Mouse (Mus musculus) cerebellum, postnatal 10 days (tissue): ENCODE measurements around the gene Spem2.
A peak's percentile ranks its signal among the peaks of the same experiment; 100 is the strongest.
"Not testable (repeated sequence)": the region's sequence is repeated elsewhere in the genome, so short reads cannot be mapped to it uniquely, and the experiment has no call there.

Experiments used
- DNase-seq, 2 experiments: peaks; one replicate each; pipeline ENCODE4 v3.0.0; 2021; ENCODE audit warnings: mixed read lengths in 2 of 2

Spem2 gene

DNA sequence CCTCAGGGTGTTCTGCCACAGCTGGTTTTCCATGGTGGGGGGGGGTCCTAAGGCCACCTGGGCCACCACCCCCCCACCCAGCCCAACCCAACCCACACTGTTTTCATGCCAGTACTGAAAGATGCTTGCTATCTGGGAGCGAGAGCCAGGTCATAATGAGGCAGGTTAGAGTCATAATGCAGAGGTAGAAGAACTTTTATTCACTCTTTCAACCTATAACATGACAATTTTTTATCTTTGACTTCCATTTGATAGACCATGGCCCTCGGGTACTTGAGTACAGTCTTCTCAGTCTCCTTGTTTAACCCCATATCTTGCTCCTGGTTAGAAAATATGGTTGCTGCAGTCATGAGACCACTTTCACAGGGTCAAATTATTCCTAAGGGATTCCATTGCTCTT, at the start of gene Spem2:
Gene Spem2 (minus strand): TSS at position 101 of the 400 bp plus-strand sequence.
- no peak for DNase-seq

GRCm38 (mm10) chr11:69867335-69867734, 49.1 kb upstream of the Spem2 start:
- no peak for DNase-seq

DNA sequence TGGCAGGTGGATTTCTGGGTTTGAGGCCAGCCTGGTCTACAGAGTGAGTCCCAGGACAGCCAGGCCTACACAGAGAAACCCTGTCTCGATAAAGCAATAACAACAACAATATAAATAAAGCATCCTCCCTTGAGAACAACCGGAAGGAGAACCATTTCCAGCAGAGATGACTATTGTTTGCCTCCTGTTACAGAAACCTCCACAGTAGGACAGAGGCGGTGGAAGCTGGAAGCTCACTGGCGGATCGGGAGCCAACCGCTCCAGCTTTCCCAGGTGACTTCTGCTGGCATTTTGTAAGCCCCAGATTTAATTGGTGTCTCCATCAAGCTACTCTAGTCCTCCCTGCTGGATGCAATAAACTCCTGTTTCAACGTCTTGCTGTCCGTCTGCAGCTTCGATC, 47.3 kb upstream of the Spem2 start:
- DNase-seq, result no peak

- no peak for DNase-seq
These were observed 46.0 kb upstream of the Spem2 start for GRCm38 (mm10) chr11:69864138-69864860.

DNA sequence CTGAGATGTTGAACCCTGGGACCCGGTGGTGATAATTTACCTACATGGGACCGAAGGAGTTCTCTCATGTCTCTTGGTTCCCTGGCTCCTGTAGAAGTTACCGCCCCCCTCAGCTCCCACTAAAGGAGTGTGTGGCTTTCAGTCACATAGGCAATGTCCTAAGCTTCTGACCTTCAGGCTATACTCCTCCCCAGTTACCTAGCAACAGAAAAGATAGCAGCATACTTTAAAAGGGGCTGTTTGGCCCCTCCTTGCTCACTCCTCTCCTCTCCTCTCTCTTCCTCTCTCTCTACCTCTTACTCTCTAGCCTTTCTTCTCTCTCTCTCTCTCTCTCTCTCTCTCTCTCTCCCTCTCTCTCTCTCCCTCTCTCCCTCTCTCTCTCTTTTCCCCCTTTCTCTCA, 45.5 kb upstream of the Spem2 start:
- not testable (repeated sequence) for DNase-seq

GRCm38 (mm10) chr11:69858113-69858998, 40.1 kb upstream of the Spem2 start, which contains the start of gene Tnk1:
TSS of gene Tnk1 (minus strand) at chr11:69858730.
- DNase-seq, result no peak

DNA sequence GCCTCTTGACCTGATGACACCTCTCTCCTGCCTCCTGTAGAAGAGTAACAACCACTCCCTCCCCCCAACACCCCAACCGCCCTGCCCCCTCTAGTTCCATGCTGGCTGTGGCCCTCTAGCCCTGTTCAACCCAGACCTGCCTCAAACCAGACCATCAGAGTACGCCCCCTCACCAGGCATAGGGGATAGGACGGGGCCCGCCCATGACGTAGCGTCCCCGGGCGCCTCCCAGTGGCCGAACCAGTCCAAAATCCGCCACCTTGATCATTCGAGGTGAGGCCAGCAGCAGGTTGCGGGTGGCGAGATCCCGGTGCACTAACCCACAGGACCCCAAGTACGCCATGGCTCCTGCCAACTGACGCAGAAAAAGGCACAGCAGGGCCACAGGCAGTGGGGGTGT, 37.1 kb upstream of the Spem2 start:
- DNase-seq, result peak; percentile 77 to 78

- no peak for DNase-seq
These were observed 36.4 kb upstream of the Spem2 start for GRCm38 (mm10) chr11:69854680-69855079.

DNA sequence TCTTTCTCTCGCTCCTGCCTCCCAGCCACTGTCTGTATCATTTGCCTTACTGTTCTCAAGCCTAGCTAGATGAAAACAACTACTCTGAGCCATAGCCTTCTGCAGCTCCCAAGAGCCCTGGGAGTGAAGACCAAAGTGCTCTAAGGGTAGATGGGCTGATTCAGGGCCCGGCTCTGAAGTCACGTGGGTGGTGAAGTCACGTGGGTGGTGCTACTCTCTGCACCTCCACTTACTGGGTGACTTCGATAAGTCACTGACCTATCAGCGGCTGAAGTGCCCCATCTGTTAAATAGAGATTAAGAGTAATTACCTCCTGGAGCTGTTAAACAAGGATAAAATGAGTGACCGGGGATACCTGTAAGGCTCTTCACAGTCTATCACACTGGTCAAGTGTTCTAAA, 35.7 kb upstream of the Spem2 start:
- DNase-seq, result no peak

- DNase-seq, result no peak
These were observed 32.5 kb upstream of the Spem2 start for GRCm38 (mm10) chr11:69850754-69851153.

GRCm38 (mm10) chr11:69849884-69850283, 31.6 kb upstream of the Spem2 start:
- no peak for DNase-seq

- DNase-seq, result no peak
These were observed 30.9 kb upstream of the Spem2 start for GRCm38 (mm10) chr11:69849128-69849527.

- DNase-seq, result peak; percentile 87 to 88
These were observed 29.8 kb upstream of the Spem2 start for GRCm38 (mm10) chr11:69848021-69848420.

DNA sequence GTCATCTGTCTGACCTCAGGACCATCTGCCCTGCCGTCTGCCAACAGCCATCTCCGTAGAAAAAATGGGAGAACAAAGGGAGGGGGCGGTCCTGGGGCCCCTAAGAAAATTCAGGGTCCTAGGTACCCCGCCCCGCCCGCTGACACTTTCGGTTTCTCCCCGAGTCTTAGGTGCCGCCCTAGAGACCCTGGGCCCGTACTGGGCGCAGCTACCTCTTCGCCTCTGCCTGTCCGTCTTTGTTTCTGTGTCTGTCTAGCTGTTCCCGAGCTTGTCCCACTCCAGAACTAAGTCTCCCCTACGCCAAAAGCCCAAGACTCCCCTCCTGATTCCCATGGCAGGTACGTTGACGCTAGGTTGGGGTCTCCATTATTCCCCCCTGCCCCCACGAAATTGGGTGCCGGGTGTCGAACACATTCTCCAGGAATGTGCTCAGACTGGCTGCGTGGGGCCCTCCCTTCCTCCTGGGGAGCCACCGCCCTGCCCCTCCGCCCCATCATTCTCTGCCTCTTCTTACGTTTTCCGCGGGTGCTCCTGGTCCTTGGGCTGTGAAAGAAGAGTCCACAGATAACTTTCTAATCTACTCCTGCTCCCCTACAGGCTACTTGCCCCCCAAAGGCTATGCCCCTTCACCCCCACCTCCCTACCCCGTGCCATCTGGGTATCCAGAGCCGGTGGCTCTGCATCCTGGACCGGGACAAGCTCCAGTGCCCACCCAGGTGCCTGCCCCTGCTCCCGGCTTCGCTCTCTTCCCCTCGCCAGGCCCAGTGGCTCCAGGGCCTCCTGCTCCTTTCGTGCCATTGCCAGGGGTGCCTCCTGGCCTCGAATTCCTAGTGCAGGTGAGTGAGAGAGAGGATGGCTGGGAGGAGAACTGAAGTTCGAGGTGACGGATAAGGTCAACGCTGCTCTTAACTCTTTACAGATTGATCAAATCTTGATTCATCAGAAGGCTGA, 28.7 kb upstream of the Spem2 start:
- DNase-seq, result peak; percentile 53 to 64

DNA sequence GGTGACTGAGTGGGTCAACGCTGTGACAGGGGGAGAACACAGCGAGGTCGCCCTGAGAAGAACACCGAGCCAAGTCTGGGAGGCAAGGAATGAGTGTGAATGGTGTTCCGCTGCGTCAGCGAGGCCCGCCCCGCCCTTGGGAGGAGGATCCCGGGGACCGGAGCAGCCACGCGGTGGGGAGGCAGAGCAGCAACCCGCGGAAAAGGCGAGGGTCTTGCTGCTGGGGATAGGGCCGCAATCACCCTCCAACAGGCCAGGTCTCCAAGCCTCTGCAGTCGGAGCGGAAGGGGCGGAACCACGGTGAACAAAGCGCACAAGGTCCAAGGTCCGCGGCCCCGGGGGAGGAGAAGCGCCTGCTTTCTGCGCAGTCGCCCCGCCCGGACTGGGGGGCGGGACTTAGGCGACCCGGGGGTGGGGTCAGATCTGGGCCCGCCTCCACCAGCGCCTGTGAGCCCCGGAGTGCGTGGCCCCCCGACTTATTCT, 28.0 kb upstream of the Spem2 start, which contains the start of gene Plscr3:
Gene Plscr3 (plus strand): TSS at position 179 of the 483 bp plus-strand sequence.
- peak; percentile 97 to 98 for DNase-seq

GRCm38 (mm10) chr11:69838714-69839104, 20.4 kb upstream of the Spem2 start:
- peak in 1 of 2 experiments; percentile 48 for DNase-seq

DNA sequence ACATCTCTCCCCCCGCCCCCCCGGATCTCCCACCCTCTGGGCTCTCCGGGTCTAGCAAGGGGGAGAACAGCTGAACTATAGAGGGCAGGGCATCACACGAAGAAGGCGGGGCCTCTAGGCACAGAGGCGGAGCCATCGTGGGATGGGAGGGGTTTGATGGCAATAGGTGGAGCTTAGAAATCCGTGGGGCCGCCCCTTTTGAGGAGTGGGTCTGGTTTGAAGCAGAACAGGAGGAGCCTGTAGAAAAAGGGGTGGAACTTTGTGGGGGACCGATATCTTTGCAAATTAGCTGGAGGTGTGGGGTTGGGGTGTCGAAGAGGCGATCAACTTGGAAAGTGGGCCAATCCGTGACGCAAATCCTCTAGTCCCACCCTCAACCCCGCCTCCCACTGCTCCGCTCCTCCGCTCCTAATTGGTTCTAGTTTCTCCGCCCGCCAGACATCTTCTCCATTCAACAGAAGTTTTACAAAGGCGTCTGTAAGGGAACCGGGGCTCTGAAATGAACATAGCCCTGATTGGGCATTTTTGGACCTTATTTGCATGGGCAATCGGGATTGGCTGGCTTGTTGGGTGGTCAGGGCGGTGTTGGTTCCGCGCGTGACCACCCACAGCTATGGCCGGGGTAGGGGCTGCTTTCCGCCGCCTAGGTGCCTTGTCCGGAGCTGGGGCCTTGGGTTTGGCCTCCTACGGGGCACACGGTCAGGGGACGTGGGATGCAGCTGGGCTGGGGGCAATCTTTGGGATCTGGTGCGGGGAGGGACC, 19.9 kb upstream of the Spem2 start, which contains the start of gene Tmem256:
Gene Tmem256 (plus strand): TSS at position 563 of the 762 bp plus-strand sequence.
- peak; percentile 98 to 99 for DNase-seq

DNA sequence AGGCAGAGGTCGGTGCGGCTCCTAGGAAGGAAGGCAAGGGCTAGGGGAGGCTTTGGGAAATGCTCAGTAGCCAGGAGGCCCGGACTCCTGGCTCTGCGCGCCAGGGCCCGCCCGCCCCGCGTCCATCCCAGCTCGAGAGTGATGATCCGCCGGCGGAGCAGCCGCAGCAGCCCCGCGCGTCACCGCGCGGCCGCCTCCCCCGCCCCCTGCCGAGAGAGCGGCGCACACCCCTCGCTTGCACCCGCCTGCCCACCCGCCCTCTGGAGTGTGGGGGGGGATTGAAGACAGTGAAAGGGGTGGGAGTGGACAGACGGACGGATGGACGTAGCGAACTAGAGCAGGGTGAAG, 19.3 kb upstream of the Spem2 start, which contains the start of gene Nlgn2:
Gene Nlgn2 (minus strand): TSS at position 181 of the 348 bp plus-strand sequence.
- peak; percentile 94 to 95 for DNase-seq

GRCm38 (mm10) chr11:69836703-69837576, 18.7 kb upstream of the Spem2 start:
- DNase-seq, result peak; percentile 71 to 73

DNA sequence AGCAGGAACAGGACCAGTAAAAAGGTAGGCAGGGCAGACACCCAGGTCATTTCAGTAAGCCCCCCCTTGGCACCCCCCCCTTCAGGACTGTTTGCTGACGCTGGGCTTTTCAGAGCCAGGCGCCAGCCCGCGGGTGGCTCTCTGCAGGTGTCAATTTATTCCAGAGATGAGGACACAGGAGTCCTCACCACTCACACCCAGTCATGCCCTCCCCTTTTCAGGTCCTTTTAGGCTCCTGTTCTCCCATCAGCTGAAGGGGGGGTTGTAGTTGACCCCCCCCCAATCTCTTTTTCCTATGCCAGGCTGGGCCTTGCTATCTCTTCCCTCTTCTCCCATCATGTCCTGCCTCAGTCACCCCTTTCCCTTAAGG, 17.7 kb upstream of the Spem2 start:
- DNase-seq, result peak in 1 of 2 experiments; percentile 56
